Mouse (Mus musculus) left cerebral cortex, postnatal 25 days (tissue): ENCODE results near the gene Brf1. TPM values are rescaled to one million over a fixed set of nuclear protein-coding genes. Genes with fewer than 3 reads are reported as not detected.

Source experiments
- DNase-seq, 2 experiments: peaks; one replicate each; pipeline ENCODE4 v3.0.0; 2022; ENCODE audit warnings: low spot score in 2 of 2, mixed read lengths in 1 of 2
- intact Hi-C: fragments of 180-260 bp; cut with DNase I; formaldehyde crosslinking; loops from one replicate; pipeline ENCODE4 v1.15.1; 2025
- microRNA-seq, 2 experiments: library from miRNA; unstranded; fragments of <30 nt; microRNA quantifications; one replicate each; pipeline ENCODE4 v1.2.0; 2022
- total RNA-seq, 2 experiments: library from RNA; stranded (reverse); gene quantifications; 2 replicates each; pipeline ENCODE4 v1.2.3; 2021

Brf1 gene
- total RNA-seq, 2 experiments from 2014 or later, result 45.0 to 50.4 TPM

- no peak for DNase-seq
- intact Hi-C loops, result no loop called here
Measured at GRCm38 (mm10) chr12:112916698-112917400, 83.7 kb downstream of the Brf1 start.

- no peak for DNase-seq
- intact Hi-C loops, result no loop called here
Measured at GRCm38 (mm10) chr12:112915587-112915986, 84.9 kb downstream of the Brf1 start.

- DNase-seq, result no peak
- intact Hi-C loops, result no loop called here
Measured at GRCm38 (mm10) chr12:112914527-112914926, 86.0 kb downstream of the Brf1 start.

- DNase-seq, result no peak
- intact Hi-C loops, result no loop called here
Measured at GRCm38 (mm10) chr12:112912951-112913745, 87.4 kb downstream of the Brf1 start.

- intact Hi-C loops, result no loop called here
- no peak for DNase-seq
Measured at GRCm38 (mm10) chr12:112911701-112912100, 88.8 kb downstream of the Brf1 start.

Small RNA genes within 50 kb of the gene (microRNA-seq; reads per million reads assigned to microRNA genes)
- 1.0 to 1.2 reads per million in 2 experiments for gene Mir6941

Other genes starting within 250 kb of the Brf1 start
- 10 to 100 TPM in 1 of 2 experiments, 1 to 10 TPM in 1; 9.3 to 10.7 TPM for gene Pld4, start 240.0 kb downstream of the Brf1 start, total RNA-seq
- 1 to 10 TPM; 5.3 to 5.5 TPM for gene Ahnak2, start 198.0 kb downstream of the Brf1 start, total RNA-seq
- 10 to 100 TPM; 17.1 to 17.7 TPM for gene Clba1, start 191.8 kb downstream of the Brf1 start, total RNA-seq
- gene Cdca4, start 171.3 kb downstream of the Brf1 start, total RNA-seq, result 10 to 100 TPM in 1 of 2 experiments, 1 to 10 TPM in 1; 9.5 to 10.6 TPM
- gene Gpr132, start 132.5 kb downstream of the Brf1 start, total RNA-seq, result not detected
- gene Jag2, start 70.9 kb downstream of the Brf1 start, total RNA-seq, result 10 to 100 TPM; 50.1 to 55.1 TPM
- 10 to 100 TPM; 10.8 to 11.5 TPM for gene Nudt14, start 58.6 kb downstream of the Brf1 start, total RNA-seq
- gene Btbd6, start 24.2 kb downstream of the Brf1 start, total RNA-seq, result 10 to 100 TPM; 55.9 to 60.9 TPM
- 10 to 100 TPM; 63.3 to 79.9 TPM for gene Pacs2, start 13.8 kb upstream of the Brf1 start, total RNA-seq
- gene Tex22, start 73.8 kb upstream of the Brf1 start, total RNA-seq, result under 1 TPM in 1 of 2 experiments, not detected in 1; 0.44 TPM
- 10 to 100 TPM; 76.7 to 82.7 TPM for gene Mta1, start 97.6 kb upstream of the Brf1 start, total RNA-seq
- gene Crip2, start 139.5 kb upstream of the Brf1 start, total RNA-seq, result 100 to 1,000 TPM; 160 to 161 TPM
- gene Crip1, start 145.6 kb upstream of the Brf1 start, total RNA-seq, result 10 to 100 TPM; 12.4 to 15.2 TPM
- 1 to 10 TPM; 1.4 to 1.8 TPM for gene Tedc1, start 155.7 kb upstream of the Brf1 start, total RNA-seq
- gene Tmem121, start 185.2 kb upstream of the Brf1 start, total RNA-seq, result 10 to 100 TPM; 26.3 to 29.6 TPM